Mouse (Mus musculus): ENCODE measurements around the gene Pcp4l1. TPM values are rescaled to one million over a fixed set of nuclear protein-coding genes. Genes with fewer than 3 reads are reported as not detected.
A peak's percentile ranks its signal among the peaks of the same experiment; 100 is the strongest.
"Not testable (repeated sequence)": the region's sequence is repeated elsewhere in the genome, so short reads cannot be mapped to it uniquely, and the experiment has no call there.

The Pcp4l1 gene
- 100 to 1,000 TPM in 1 of 2 experiments, 10 to 100 TPM in 1; 36.1 to 133 TPM for total RNA-seq (2021)
- long read RNA-seq, experiment 1, transcript Pcp4l1-201 (3 exons, 1,577 nt): major isoform, 41 of 42 reads
- long read RNA-seq, experiment 1, partial matches to known transcripts: 1 of 42 reads
- long read RNA-seq, experiment 1, other reads (novel, unspliced or antisense): 0 of 42 reads
- long read RNA-seq, experiment 2, transcript Pcp4l1-201 (3 exons, 1,577 nt): major isoform, 16 of 18 reads
- long read RNA-seq, experiment 2, partial matches to known transcripts: 0 of 18 reads
- long read RNA-seq, experiment 2, other reads (novel, unspliced or antisense): 2 of 18 reads

- peak; percentile 62 for DNase-seq (ENCODE audit: low spot score)
These were observed at the start of gene Pcp4l1 for GRCm38 (mm10) chr1:171195887-171196397. Gene Pcp4l1, minus strand, starts transcription at chr1:171196268.

GRCm38 (mm10) chr1:171245353-171245752 lies 49.3 kb upstream of the Pcp4l1 start:
- DNase-seq (ENCODE audit: low spot score): no peak

- not testable (repeated sequence) for DNase-seq (ENCODE audit: low spot score)
These were observed 45.9 kb upstream of the Pcp4l1 start for GRCm38 (mm10) chr1:171241952-171242351.

- DNase-seq (ENCODE audit: low spot score): no peak
These were observed 44.8 kb upstream of the Pcp4l1 start for GRCm38 (mm10) chr1:171240911-171241310.

GRCm38 (mm10) chr1:171239992-171240744 lies 44.1 kb upstream of the Pcp4l1 start:
- peak; percentile 89 for DNase-seq (ENCODE audit: low spot score)

GRCm38 (mm10) chr1:171238463-171238862 lies 42.4 kb upstream of the Pcp4l1 start:
- DNase-seq (ENCODE audit: low spot score): peak; percentile 72

GRCm38 (mm10) chr1:171237438-171237837 lies 41.4 kb upstream of the Pcp4l1 start:
- DNase-seq (ENCODE audit: low spot score): no peak

- no peak for DNase-seq (ENCODE audit: low spot score)
These were observed 39.7 kb upstream of the Pcp4l1 start for GRCm38 (mm10) chr1:171235791-171236190.

- DNase-seq (ENCODE audit: low spot score): no peak
These were observed 38.5 kb upstream of the Pcp4l1 start for GRCm38 (mm10) chr1:171234538-171234937.

GRCm38 (mm10) chr1:171234126-171234525 lies 38.1 kb upstream of the Pcp4l1 start, which contains the start of gene Fcer1g:
Gene Fcer1g, minus strand, starts transcription at chr1:171234365.
- no peak for DNase-seq (ENCODE audit: low spot score)

- no peak for DNase-seq (ENCODE audit: low spot score)
These were observed 37.0 kb upstream of the Pcp4l1 start for GRCm38 (mm10) chr1:171232800-171233730.

- DNase-seq (ENCODE audit: low spot score): no peak
These were observed 36.3 kb upstream of the Pcp4l1 start for GRCm38 (mm10) chr1:171232348-171232747.

GRCm38 (mm10) chr1:171231844-171232243 lies 35.8 kb upstream of the Pcp4l1 start:
- no peak for DNase-seq (ENCODE audit: low spot score)

- no peak for DNase-seq (ENCODE audit: low spot score)
These were observed 34.1 kb upstream of the Pcp4l1 start for GRCm38 (mm10) chr1:171230215-171230614.

- DNase-seq (ENCODE audit: low spot score): no peak
These were observed 33.7 kb upstream of the Pcp4l1 start for GRCm38 (mm10) chr1:171229750-171230149.

GRCm38 (mm10) chr1:171227879-171228278 lies 31.8 kb upstream of the Pcp4l1 start:
- no peak for DNase-seq (ENCODE audit: low spot score)

- DNase-seq (ENCODE audit: low spot score): no peak
These were observed 30.7 kb upstream of the Pcp4l1 start for GRCm38 (mm10) chr1:171226780-171227179.

GRCm38 (mm10) chr1:171224857-171225256 lies 28.8 kb upstream of the Pcp4l1 start, which contains the start of gene Apoa2:
Gene Apoa2, plus strand, starts transcription at chr1:171225054.
- no peak for DNase-seq (ENCODE audit: low spot score)

- DNase-seq (ENCODE audit: low spot score): no peak
These were observed 27.7 kb upstream of the Pcp4l1 start for GRCm38 (mm10) chr1:171223796-171224195.

GRCm38 (mm10) chr1:171223168-171223567 lies 27.1 kb upstream of the Pcp4l1 start:
- DNase-seq (ENCODE audit: low spot score): no peak
